Mouse (Mus musculus) ES-E14 (cell line): ENCODE data around the gene Vezf1.

Experiments
- CHD2 ChIP-seq: IDR thresholded peaks from 2 replicates; pipeline ENCODE4 v1.6.1; 2014; ENCODE audit warnings: mild to moderate bottlenecking, low read depth, low read length, inconsistent platforms
- HCFC1 ChIP-seq: IDR thresholded peaks from 2 replicates; pipeline ENCODE4 v1.6.1; 2012; ENCODE audit warnings: low read length, inconsistent platforms, borderline replicate concordance; ENCODE audit not compliant: insufficient read depth
- ZC3H11A ChIP-seq: IDR thresholded peaks from 2 replicates; pipeline ENCODE4 v1.6.1; 2012; ENCODE audit warnings: low read depth, mild to moderate bottlenecking, inconsistent platforms, low read length, borderline replicate concordance

DNA sequence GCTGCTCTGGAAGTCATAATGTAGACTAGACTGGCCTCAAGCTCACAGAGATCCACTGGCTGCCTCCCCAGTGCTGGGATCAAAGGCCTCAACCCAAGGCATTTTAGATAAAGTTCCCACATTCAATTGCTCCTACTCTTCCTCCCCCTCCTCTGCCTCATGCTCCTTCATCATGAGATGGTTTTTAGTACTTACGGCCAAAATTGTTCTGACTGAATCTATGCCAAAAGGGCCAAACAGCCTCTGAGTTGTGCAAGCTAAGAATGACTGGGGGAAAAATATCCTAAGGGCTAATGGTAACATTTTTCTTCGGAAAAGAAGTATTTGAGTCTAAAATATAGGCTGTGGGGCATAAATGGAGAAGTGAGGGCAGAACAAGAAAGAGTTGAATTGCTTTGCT lies 44.1 kb upstream of the Vezf1 start:
- no peak for TF ChIP-seq HCFC1
- TF ChIP-seq CHD2, result no peak
- no peak for TF ChIP-seq ZC3H11A
